Mouse (Mus musculus) liver, embryonic 14.5 days (tissue): ENCODE results near the gene Glipr1. TPM values are rescaled to one million over a fixed set of nuclear protein-coding genes. Genes with fewer than 3 reads are reported as not detected.

Experiments
- ATAC-seq: fragments of 200-750 bp; cut with Nextera tagmentation; 2 replicates; pipeline ENCODE4 v1.8.0; 2017; ENCODE audit warnings: moderate number of reproducible peaks, mild to moderate bottlenecking, moderate library complexity; ENCODE audit not compliant: insufficient read depth
- DNase-seq, 3 experiments: peaks; one replicate each; pipeline ENCODE4 v3.0.0-alpha.2; 2012 to 2013; ENCODE audit warnings: low read depth in 3 of 3, low spot score in 3 of 3
- H3K27ac ChIP-seq: fragments of 300-500 bp; sonication (generic); 2 replicates; pipeline ENCODE4 v1.5.1; 2014; ENCODE audit warnings: moderate library complexity, mild to moderate bottlenecking, control low read depth, inconsistent platforms
- H3K27me3 ChIP-seq: fragments of 300-500 bp; sonication (generic); 2 replicates; pipeline ENCODE4 v1.6.1; 2014; ENCODE audit warnings: mild to moderate bottlenecking, low read length, moderate library complexity; ENCODE audit not compliant: control insufficient read depth, insufficient read depth
- H3K36me3 ChIP-seq: fragments of 300-500 bp; sonication (generic); replicated peaks from 2 replicates; pipeline ENCODE4 v1.6.1; 2014; ENCODE audit warnings: low read depth; ENCODE audit not compliant: control insufficient read depth, insufficient read depth
- H3K4me1 ChIP-seq, 2 experiments: fragments of 200-500 bp in 1 of 2; fragments of 300-500 bp in 1 of 2; sonication (generic) in 1 of 2; replicated peaks; 2 replicates each; pipeline ENCODE4 v1.6.1; 2012 to 2014; ENCODE audit warnings: antibody characterized with exemption in 1 of 2, inconsistent platforms in 1 of 2, low read length in 1 of 2; ENCODE audit not compliant: control insufficient read depth in 2 of 2, insufficient read depth in 2 of 2
- H3K4me2 ChIP-seq: fragments of 300-500 bp; sonication (generic); 2 replicates; pipeline ENCODE4 v1.6.1; 2014; ENCODE audit warnings: low read depth, mild to moderate bottlenecking, control low read depth, moderate library complexity
- H3K4me3 ChIP-seq, 2 experiments: fragments of 200-500 bp in 1 of 2; fragments of 300-500 bp in 1 of 2; sonication (generic) in 1 of 2; 2 replicates each; pipeline ENCODE4 v1.5.1; 2012 to 2014; ENCODE audit warnings: low read depth in 2 of 2, low read length in 2 of 2, mild to moderate bottlenecking in 2 of 2, control low read depth in 1 of 2, inconsistent platforms in 1 of 2, moderate library complexity in 1 of 2; ENCODE audit not compliant: insufficient read depth in 1 of 2
- H3K9ac ChIP-seq: fragments of 300-500 bp; sonication (generic); replicated peaks from 2 replicates; pipeline ENCODE4 v1.6.1; 2014; ENCODE audit warnings: mild to moderate bottlenecking, control low read depth, moderate library complexity
- H3K9me3 ChIP-seq: fragments of 300-500 bp; sonication (generic); 2 replicates; pipeline ENCODE4 v1.6.1; 2016; ENCODE audit warnings: low read length, mixed read lengths; ENCODE audit not compliant: control insufficient read depth
- CTCF ChIP-seq: IDR thresholded peaks from 2 replicates; pipeline ENCODE4 v1.5.1; 2016; ENCODE audit warnings: antibody characterized with exemption, low read depth, control low read depth
- EP300 ChIP-seq: IDR thresholded peaks from 2 replicates; pipeline ENCODE4 v1.6.1; 2016; ENCODE audit warnings: antibody characterized with exemption, low read depth
- WGBS: fragments of 180-500 bp; shearing (Covaris S2); extraction: QIAGEN DNeasy Blood & Tissue Kit; methylation state at CpG from one replicate; pipeline ENCODE4 v1.1.7; 2014; ENCODE audit not compliant: insufficient replicate concordance; 5-methylcytosine and 5-hydroxymethylcytosine counted together
- polyA plus RNA-seq, 2 experiments: library from polyadenylated mRNA; depleted of rRNA in 1 of 2; stranded (reverse) in 1 of 2; unstranded in 1 of 2; fragments of >200 nt; fragmentation: Nextera tagmentation in 1 of 2; extraction: Ambion mirVana in 1 of 2; gene quantifications; 2 replicates each; pipeline versions ENCODE4 v1.2.1 to v1.2.3; 2012 to 2014

Gene Glipr1
- polyA plus RNA-seq, 2 experiments, result 8.7 to 9.7 TPM

DNA sequence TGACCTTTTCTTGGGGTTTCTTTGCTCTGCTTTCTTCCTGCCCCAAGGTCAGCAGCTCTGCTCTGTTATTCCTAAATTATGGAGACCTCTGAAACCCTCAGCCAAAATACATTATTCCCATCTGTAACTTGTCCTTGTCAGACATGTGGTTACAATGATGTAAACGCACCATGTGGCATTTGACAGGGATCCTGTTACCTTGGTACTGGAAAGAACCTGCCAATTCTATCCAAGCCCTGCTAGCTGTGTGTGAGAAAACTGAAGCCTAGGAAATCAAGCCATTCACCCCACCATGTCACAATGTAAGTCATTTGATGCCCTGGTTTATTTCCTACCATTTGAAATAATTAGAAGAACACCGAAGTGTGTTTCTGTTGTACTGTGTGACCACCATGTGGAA lies 46.6 kb downstream of the Glipr1 start:
- Histone ChIP-seq H3K36me3 (no peaks in the 10 kb centered on the region), H3K27me3 (no peaks in the 10 kb centered on the region), H3K4me2 (no peak overlapping the region), H3K4me1 (no peaks in the 10 kb centered on the region), H3K4me3 (no peak overlapping the region), H3K27ac (no peak overlapping the region), H3K9ac (no peak overlapping the region), H3K9me3 (no peaks in the 10 kb centered on the region)
- 72% methylated on average over 2 of the region's 2 CpGs for WGBS
- DNase-seq, result no peak
- TF ChIP-seq CTCF, result no peak
- no peak for ATAC-seq

DNA sequence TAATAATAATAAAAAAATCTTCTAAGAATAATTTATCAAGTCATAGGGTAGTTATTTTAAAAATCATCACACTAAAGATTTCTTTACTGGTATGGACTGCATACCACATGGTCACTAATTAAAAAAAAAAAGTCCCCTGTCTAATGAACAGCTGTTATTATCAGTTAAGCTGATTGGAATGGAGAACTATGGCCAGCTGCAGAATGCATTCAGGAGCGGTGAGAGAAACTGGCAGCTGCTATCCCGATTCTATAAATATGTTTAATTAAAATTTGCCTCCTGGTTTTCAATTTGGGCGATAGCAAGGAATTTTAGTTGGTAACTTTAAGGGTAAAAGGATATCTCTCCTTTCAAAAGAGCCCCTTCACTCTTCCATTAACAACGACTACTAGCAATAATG lies 53.4 kb downstream of the Glipr1 start:
- no peaks in the 10 kb centered on the region for H3K4me1 ChIP-seq
- no peak overlapping the region for H3K4me3 ChIP-seq
- DNase-seq, result no peak
- H3K9me3 ChIP-seq, result no peaks in the 10 kb centered on the region
- H3K9ac ChIP-seq, result no peak overlapping the region
- 57% methylated on average over 4 of the region's 4 CpGs for WGBS
- no peaks in the 10 kb centered on the region for H3K27me3 ChIP-seq
- H3K4me2 ChIP-seq, result no peak overlapping the region
- no peak for ATAC-seq
- TF ChIP-seq CTCF, result no peak
- no peak for TF ChIP-seq EP300
- no peaks in the 10 kb centered on the region for H3K36me3 ChIP-seq
- no peak overlapping the region for H3K27ac ChIP-seq

DNA sequence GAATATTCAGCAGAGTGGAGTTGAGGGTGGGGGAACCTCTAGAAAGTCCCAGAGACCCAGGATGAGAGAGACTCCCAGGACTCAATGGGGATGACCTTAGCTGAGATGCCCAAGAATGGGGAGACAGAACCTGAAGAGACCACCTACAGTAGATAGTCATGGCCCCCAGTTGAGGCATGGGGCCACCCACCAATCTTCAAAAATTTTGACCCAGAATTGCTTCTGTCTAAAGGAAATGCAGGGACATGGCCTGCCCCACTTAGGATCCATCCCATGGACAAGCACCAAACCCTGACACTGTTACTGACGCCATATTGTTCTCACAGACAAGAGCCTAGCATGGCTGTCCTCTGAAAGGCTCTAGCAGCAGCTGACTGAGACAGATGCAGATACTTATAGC lies 54.4 kb downstream of the Glipr1 start:
- H3K27me3 ChIP-seq, result no peaks in the 10 kb centered on the region
- WGBS, result 52% methylated on average over 1 of the region's 1 CpGs
- H3K27ac ChIP-seq, result no peak overlapping the region
- no peak overlapping the region for H3K9ac ChIP-seq
- ATAC-seq, result no peak
- H3K4me3 ChIP-seq, result no peak overlapping the region
- TF ChIP-seq EP300, result no peak
- no peak for TF ChIP-seq CTCF
- no peak overlapping the region for H3K4me2 ChIP-seq
- no peaks in the 10 kb centered on the region for H3K4me1 ChIP-seq
- no peak for DNase-seq
- H3K9me3 ChIP-seq, result no peaks in the 10 kb centered on the region
- H3K36me3 ChIP-seq, result no peaks in the 10 kb centered on the region

DNA sequence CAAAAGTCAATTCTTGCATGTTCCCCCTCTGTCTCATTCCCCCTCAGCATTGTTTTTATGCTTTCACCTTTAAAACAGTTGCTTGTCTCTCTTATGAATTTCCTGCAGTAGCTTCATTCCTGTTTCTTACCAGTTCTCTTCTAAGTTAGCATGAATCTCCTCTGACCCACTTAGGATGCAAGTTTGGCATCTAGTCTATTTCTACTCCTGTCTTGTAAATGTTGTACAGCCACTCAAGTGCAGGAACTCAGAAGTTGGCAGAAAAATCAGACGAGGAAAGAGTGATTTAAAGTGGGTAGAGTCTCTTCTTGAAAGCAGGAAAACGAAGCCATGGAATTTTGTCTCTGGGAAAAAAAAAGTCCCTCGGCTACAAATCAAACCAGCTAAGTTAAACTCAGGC lies 56.9 kb downstream of the Glipr1 start:
- Histone ChIP-seq H3K27ac (no peak overlapping the region), H3K9me3 (no peaks in the 10 kb centered on the region), H3K9ac (no peak overlapping the region), H3K4me3 (no peak overlapping the region), H3K27me3 (no peaks in the 10 kb centered on the region), H3K4me1 (no peaks in the 10 kb centered on the region), H3K4me2 (no peak overlapping the region), H3K36me3 (no peaks in the 10 kb centered on the region)
- 43% methylated on average over 3 of the region's 3 CpGs for WGBS
- DNase-seq (no peak), ATAC-seq (no peak)
- TF ChIP-seq CTCF, result no peak
- no peak for TF ChIP-seq EP300

DNA sequence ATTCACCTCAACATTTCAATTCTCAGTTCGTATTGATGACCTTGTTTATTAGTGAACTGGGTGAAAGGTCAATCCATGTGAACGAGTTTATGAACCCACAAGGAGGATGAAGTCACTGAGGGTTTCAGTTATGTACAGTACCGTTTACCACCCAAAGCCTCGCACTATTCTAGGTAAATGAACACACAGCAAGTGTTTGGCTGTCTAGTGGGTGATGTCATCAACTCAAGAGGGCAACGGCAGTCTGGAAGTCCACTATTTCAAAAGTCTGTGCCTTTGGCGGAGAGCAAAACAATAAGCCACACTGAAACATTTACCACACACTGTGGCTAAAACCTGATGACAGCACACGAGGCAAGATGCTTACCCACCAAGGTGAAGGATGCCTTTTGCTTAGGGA lies 59.4 kb downstream of the Glipr1 start:
- DNase-seq (no peak), ATAC-seq (no peak)
- no peak for TF ChIP-seq CTCF
- no peak for TF ChIP-seq EP300
- Histone ChIP-seq H3K9me3 (no peaks in the 10 kb centered on the region), H3K27me3 (no peaks in the 10 kb centered on the region), H3K4me2 (no peak overlapping the region), H3K9ac (no peak overlapping the region), H3K4me1 (no peaks in the 10 kb centered on the region), H3K36me3 (no peaks in the 10 kb centered on the region), H3K27ac (no peak overlapping the region), H3K4me3 (no peak overlapping the region)
- 53% methylated on average over 7 of the region's 7 CpGs for WGBS

DNA sequence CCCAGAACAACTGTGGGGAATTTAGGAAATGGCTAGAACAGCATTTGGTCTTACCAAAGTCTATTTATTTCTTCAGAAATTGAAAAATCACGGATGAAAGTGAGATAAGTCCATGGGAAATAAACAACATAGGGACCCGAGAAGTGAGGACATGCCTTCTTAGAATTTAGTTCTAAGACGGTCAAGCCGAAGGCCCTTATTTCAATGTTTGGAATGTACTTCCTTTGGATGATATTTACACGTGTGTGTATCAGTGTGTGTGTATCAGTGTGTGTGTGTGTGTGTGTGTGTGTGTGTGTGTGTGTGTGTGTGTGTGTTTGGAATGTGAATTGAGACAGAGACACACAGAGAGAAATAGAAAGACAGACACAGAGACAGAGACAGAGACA lies 65.3 kb downstream of the Glipr1 start:
- WGBS, result 55% methylated on average over 5 of the region's 5 CpGs

More for the DNA sequence above, 65.3 kb downstream of the Glipr1 start:
- no peaks in the 10 kb centered on the region for H3K4me1 ChIP-seq
- no peak overlapping the region for H3K4me2 ChIP-seq
- DNase-seq (no peak), ATAC-seq (no peak)
- H3K4me3 ChIP-seq, result no peak overlapping the region
- H3K27me3 ChIP-seq, result no peaks in the 10 kb centered on the region
- no peak for TF ChIP-seq EP300
- H3K36me3 ChIP-seq, result no peaks in the 10 kb centered on the region
- no peaks in the 10 kb centered on the region for H3K9me3 ChIP-seq
- H3K27ac ChIP-seq, result no peak overlapping the region
- no peak overlapping the region for H3K9ac ChIP-seq
